Mouse (Mus musculus) hindbrain, embryonic 14.5 days (tissue): ENCODE results near the gene Gpr39. TPM values are rescaled to one million over a fixed set of nuclear protein-coding genes. Genes with fewer than 3 reads are reported as not detected.
A peak's percentile ranks its signal among the peaks of the same experiment; 100 is the strongest.

Experiments
- ATAC-seq: fragments of 200-750 bp; cut with Nextera tagmentation; 2 replicates; pipeline ENCODE4 v1.8.0; 2017; ENCODE audit warnings: moderate number of reproducible peaks, mild to moderate bottlenecking, moderate TSS enrichment, moderate library complexity; ENCODE audit not compliant: low FRiP score
- DNase-seq: peaks from one replicate; pipeline ENCODE4 v3.0.0-alpha.2; 2015; ENCODE audit warnings: low spot score
- H3K27ac ChIP-seq: fragments of 300-500 bp; sonication (generic); 2 replicates; pipeline ENCODE4 v1.5.1; 2014; ENCODE audit warnings: mild to moderate bottlenecking, moderate library complexity
- H3K27me3 ChIP-seq: fragments of 300-500 bp; sonication (generic); 2 replicates; pipeline ENCODE4 v1.6.1; 2014; ENCODE audit warnings: mild to moderate bottlenecking, low read length, mixed read lengths; ENCODE audit not compliant: control insufficient read depth, insufficient read depth
- H3K36me3 ChIP-seq: fragments of 300-500 bp; sonication (generic); replicated peaks from 2 replicates; pipeline ENCODE4 v1.6.1; 2014; ENCODE audit not compliant: control insufficient read depth, insufficient read depth
- H3K4me1 ChIP-seq: fragments of 300-500 bp; sonication (generic); replicated peaks from 2 replicates; pipeline ENCODE4 v1.6.1; 2014; ENCODE audit warnings: antibody characterized with exemption, low read length, mixed read lengths; ENCODE audit not compliant: control insufficient read depth, insufficient read depth
- H3K4me2 ChIP-seq: fragments of 300-500 bp; sonication (generic); replicated peaks from 2 replicates; pipeline ENCODE4 v1.6.1; 2014; ENCODE audit warnings: mild to moderate bottlenecking, moderate library complexity
- H3K4me3 ChIP-seq: fragments of 300-500 bp; sonication (generic); replicated peaks from 2 replicates; pipeline ENCODE4 v1.5.1; 2014; ENCODE audit warnings: mild to moderate bottlenecking, low read length
- H3K9ac ChIP-seq: fragments of 300-500 bp; sonication (generic); 2 replicates; pipeline ENCODE4 v1.6.1; 2014
- H3K9me3 ChIP-seq: fragments of 300-500 bp; sonication (generic); 2 replicates; pipeline ENCODE4 v1.6.1; 2016; ENCODE audit warnings: low read length; ENCODE audit not compliant: control insufficient read depth
- WGBS: fragments of 180-500 bp; shearing (Covaris S2); extraction: QIAGEN DNeasy Blood & Tissue Kit; methylation state at CpG from one replicate; pipeline ENCODE4 v1.1.7; 2014; 5-methylcytosine and 5-hydroxymethylcytosine counted together
- polyA plus RNA-seq: library from polyadenylated mRNA; unstranded; fragments of >200 nt; fragmentation: Nextera tagmentation; extraction: Ambion mirVana; gene quantifications from 2 replicates; pipeline ENCODE4 v1.2.1, GENCODE M21; 2014

Gpr39 gene
- polyA plus RNA-seq, 1 experiment from 2014 or later, result not detected

DNA sequence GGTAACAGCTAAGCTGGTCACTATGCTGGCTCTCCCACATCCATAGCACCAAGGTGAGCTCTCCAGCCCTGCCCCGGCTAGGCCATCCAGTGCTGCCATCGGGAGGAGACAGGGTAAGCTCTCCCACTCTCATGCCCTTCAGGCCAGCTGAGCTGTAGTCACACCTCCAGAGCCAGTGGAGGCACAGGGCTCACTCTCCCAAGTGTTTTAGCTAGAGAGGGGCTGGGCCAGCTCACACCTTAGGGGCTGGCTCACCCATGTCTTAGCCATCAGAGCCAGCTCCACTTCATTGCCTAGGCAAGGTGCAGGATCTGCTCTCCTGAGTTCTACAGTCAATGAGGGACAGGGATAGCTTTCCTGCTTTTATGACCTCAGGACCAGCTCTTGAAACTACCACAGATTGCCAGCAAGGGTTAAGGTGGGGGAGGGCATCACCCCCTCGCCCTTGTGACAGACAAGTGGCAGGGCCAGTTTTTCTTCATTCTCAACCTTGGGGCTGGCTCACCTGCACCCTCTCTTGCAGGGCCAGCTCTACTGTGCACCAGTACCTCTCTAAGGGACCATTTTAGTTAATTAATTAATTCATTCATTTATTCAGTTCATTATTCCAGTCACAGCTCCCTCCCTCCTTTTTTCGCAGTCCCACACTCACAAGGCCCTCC lies 78.7 kb downstream of the Gpr39 start:
- no peak for ATAC-seq
- 84% methylated on average over 4 of the region's 4 CpGs for WGBS
- no peaks in the 10 kb centered on the region for H3K9me3 ChIP-seq

DNA sequence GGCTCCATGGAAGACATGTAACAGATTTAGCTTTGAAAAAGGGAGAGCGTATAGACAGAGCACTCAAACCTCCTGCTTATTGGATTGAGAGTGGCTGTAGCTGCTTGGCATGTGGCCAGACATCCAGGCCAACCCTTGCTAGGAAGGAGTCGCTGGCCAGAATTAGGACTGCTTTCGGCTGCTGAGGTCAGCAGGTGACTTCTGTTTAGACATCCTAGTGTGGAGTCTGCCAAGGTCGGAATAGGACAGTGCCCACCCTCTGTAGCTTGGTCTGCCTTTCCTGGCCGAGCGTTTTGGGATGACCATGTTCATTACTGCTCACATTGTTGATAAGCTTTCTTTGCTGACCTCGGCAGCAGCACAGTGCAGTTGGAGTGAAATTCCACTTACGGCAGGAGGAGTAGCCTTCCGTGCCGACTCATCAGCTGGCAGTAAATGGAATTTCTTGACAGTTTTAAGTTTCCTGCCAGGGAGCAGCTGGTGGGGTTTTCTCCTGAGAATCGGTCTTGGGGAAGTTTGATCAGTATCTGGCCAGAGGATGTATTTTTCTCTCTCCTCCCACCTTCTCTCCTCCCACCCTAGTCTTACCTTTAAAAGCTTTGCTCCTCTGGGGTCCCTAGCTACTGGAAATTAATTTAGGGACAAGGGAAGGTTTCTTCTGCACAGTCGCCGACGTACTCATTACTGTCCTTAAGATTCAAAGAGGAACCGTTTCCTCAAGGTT lies 83.3 kb downstream of the Gpr39 start:
- WGBS, result 59% methylated on average over 15 of the region's 15 CpGs
- Histone ChIP-seq H3K4me2 (no peak overlapping the region), H3K27ac (no peak overlapping the region), H3K27me3 (no peaks in the 10 kb centered on the region), H3K9ac (no peak overlapping the region), H3K36me3 (no peaks in the 10 kb centered on the region), H3K9me3 (peaks cover 6% of the 10 kb centered on the region), H3K4me3 (no peak overlapping the region), H3K4me1 (peaks cover 6% of the 10 kb centered on the region; the same call in 1 of the 2 replicates)
- peak; percentile 37; the same call in 1 of the 2 replicates for ATAC-seq
- peak; percentile 42 for DNase-seq

More for the DNA sequence above, 78.7 kb downstream of the Gpr39 start:
- H3K27me3 ChIP-seq, result no peaks in the 10 kb centered on the region
- peaks cover 6% of the 10 kb centered on the region; the same call in 1 of the 2 replicates for H3K4me1 ChIP-seq
- no peaks in the 10 kb centered on the region for H3K36me3 ChIP-seq
- H3K4me2 ChIP-seq, result no peak overlapping the region
- no peak overlapping the region for H3K4me3 ChIP-seq
- no peak overlapping the region for H3K27ac ChIP-seq
- no peak for DNase-seq
- no peak overlapping the region for H3K9ac ChIP-seq

DNA sequence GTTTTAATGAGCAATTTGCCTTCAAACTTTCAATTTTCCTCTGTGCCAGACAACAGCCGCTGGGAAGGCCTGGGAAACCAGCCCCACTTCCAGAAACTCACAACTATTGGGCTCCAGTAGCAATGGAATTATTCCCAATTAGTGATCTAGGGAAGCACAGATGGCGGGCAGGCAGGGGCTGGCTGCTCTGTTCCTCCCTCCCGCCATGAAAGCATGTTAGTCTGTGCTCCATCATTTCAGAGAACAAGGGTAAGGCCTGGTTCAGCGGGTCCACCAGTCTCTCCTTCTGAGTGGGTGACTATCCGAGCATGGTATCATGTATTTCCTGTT lies 83.9 kb downstream of the Gpr39 start:
- H3K9ac ChIP-seq, result no peak overlapping the region
- H3K4me1 ChIP-seq, result peaks cover 6% of the 10 kb centered on the region; the same call in 1 of the 2 replicates
- H3K4me2 ChIP-seq, result no peak overlapping the region
- 72% methylated on average over 5 of the region's 5 CpGs for WGBS
- peaks cover 6% of the 10 kb centered on the region for H3K9me3 ChIP-seq
- no peaks in the 10 kb centered on the region for H3K36me3 ChIP-seq
- ATAC-seq (peak; percentile 51; the same call in 1 of the 2 replicates), DNase-seq (no peak)
- no peak overlapping the region for H3K27ac ChIP-seq
- no peak overlapping the region for H3K4me3 ChIP-seq
- no peaks in the 10 kb centered on the region for H3K27me3 ChIP-seq

DNA sequence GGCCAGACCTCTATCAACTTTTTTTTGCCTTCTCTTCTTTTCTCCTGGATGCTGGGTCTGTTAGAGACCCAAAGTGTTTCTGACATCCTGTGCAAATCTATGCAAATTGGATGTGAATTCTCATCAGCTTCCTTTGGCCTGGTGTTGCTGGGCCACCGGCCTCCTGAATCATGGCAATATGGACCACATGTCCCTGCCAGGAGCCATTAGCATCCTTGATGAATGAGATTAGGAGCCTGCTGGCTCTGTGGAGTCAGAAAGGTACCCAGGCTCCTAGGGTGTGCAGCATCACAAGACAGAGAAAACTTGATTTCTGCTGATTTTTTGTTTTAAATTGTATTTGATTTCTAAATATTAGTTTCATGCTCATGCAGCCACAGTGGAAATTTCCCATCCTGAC lies 85.3 kb downstream of the Gpr39 start:
- no peak overlapping the region for H3K4me2 ChIP-seq
- no peak overlapping the region for H3K27ac ChIP-seq
- no peak overlapping the region for H3K4me3 ChIP-seq
- ATAC-seq (no peak), DNase-seq (no peak)
- peaks cover 6% of the 10 kb centered on the region for H3K9me3 ChIP-seq
- H3K9ac ChIP-seq, result no peak overlapping the region
- no peaks in the 10 kb centered on the region for H3K27me3 ChIP-seq
- peaks cover 6% of the 10 kb centered on the region; the same call in 1 of the 2 replicates for H3K4me1 ChIP-seq
- WGBS, result 45% methylated on average over 1 of the region's 1 CpGs
- H3K36me3 ChIP-seq, result no peaks in the 10 kb centered on the region

DNA sequence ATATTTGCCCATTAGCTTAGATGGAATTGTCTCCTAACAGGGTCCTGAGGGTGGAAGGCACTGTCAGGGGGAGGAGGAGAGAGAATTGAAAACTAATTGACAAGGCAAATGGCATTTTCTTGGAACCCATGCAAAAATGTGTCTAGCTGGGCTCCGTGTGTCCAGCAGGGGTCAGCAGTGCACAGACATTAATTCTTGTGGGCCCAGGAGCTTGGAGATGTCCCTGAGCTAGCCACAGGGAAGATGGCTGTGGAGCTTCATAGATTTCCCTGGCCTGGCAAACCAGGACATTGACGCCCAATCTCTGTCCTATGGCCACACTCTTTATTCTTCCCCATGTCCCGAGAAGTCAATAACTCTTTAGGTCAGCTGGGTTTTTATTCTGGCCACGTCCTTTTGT lies 113.0 kb downstream of the Gpr39 start:
- H3K4me3 ChIP-seq, result no peak overlapping the region
- no peak overlapping the region for H3K9ac ChIP-seq
- H3K9me3 ChIP-seq, result no peaks in the 10 kb centered on the region

DNA sequence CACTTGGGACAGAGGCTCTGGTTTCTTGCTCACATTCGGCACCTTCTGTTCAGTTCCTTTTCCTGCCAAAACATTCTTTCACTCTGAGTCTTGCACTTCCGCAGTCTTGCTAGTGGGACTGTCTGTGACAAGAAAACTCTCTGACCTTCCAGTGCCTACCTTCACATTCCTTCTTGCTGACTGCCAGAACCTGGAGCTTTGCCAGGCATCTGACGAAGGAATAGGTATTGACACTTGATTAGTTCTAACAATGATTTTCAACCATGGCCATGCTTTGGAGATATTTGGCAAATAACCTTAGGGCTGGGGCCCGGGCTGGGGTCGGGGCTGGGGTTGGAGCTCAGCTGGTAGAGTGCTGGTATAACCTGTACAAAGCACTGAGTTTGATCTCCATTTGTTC lies 123.7 kb downstream of the Gpr39 start:
- no peaks in the 10 kb centered on the region for H3K27me3 ChIP-seq
- no peaks in the 10 kb centered on the region for H3K36me3 ChIP-seq
- ATAC-seq (no peak), DNase-seq (no peak)
- H3K4me1 ChIP-seq, result no peaks in the 10 kb centered on the region
- H3K27ac ChIP-seq, result no peak overlapping the region
- no peak overlapping the region for H3K4me3 ChIP-seq
- peaks cover 19% of the 10 kb centered on the region for H3K9me3 ChIP-seq
- 93% methylated on average over 5 of the region's 5 CpGs for WGBS
- no peak overlapping the region for H3K9ac ChIP-seq
- no peak overlapping the region for H3K4me2 ChIP-seq

More for the DNA sequence above, 113.0 kb downstream of the Gpr39 start:
- Histone ChIP-seq H3K27ac (no peak overlapping the region), H3K4me2 (no peak overlapping the region), H3K36me3 (no peaks in the 10 kb centered on the region), H3K4me1 (no peaks in the 10 kb centered on the region), H3K27me3 (no peaks in the 10 kb centered on the region)
- DNase-seq (peak; percentile 85), ATAC-seq (no peak; the same call in 1 of the 2 replicates)
- 29% methylated on average over 4 of the region's 4 CpGs for WGBS

DNA sequence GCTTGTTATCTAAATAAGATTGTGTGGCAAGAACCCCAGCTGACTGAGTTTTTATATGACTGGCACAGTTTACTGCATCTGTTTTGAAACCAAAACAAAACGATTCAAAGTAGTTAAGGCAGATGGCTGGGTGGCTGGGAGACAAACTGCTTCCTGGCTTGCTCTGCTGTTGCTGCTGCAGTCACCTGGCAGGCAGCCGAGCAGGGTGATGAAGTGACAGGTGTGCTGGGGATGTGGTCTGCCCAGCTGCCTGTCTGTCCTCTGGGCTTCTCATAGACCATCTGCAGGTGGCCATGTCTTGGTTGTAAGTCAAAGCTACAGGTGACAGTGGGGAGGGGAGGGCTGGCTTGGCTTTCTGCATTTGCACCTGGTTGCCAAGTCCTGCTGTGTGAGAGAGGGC lies 131.6 kb downstream of the Gpr39 start:
- 53% methylated on average over 2 of the region's 2 CpGs for WGBS
- no peak for ATAC-seq
- DNase-seq, result peak; percentile 57

DNA sequence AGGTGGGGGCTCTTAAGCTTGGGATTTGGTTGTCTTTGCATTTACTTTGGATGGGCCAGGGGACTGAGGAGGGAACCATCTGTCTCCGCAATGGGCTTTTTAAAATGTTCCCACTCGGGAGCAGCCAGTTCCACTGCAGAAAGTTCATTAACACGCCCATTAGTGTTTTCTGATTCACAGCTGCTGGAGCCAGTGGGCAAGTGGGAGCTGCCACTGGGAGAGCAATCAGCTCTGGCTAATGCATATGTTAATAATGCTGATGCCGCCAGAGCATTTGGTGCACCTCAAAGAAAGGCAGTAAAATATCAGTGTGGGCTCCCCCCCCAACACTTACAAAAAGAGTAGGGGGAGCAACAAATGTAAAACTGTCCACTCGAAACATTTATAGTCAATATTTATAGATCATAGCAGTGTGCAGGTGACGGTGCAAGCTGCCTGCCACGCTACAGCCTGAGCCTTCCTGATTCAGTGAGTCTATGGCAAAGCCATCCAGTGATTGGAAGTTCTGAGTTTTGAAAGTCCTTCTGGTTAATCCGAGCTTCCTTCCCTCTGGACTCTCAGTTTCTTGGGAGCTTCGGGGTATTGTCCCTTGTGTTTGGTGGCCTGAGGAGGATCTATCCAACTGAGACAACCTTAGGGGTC lies 136.5 kb downstream of the Gpr39 start:
- H3K4me2 ChIP-seq, result no peak overlapping the region
- no peak overlapping the region for H3K9ac ChIP-seq
- H3K4me3 ChIP-seq, result no peak overlapping the region
- no peaks in the 10 kb centered on the region for H3K27me3 ChIP-seq
- no peaks in the 10 kb centered on the region for H3K9me3 ChIP-seq
- WGBS, result 63% methylated on average over 9 of the region's 9 CpGs
- DNase-seq (no peak), ATAC-seq (no peak)
- H3K27ac ChIP-seq, result no peak overlapping the region
- H3K36me3 ChIP-seq, result no peaks in the 10 kb centered on the region
- 0 out of 2 replicates have a peak, but pooled peaks cover 4% of the 10 kb centered on the region for H3K4me1 ChIP-seq

More for the DNA sequence above, 131.6 kb downstream of the Gpr39 start:
- H3K9me3 ChIP-seq, result no peaks in the 10 kb centered on the region
- H3K4me2 ChIP-seq, result no peak overlapping the region
- 0 out of 2 replicates have a peak, but pooled peaks cover 4% of the 10 kb centered on the region for H3K4me1 ChIP-seq
- no peaks in the 10 kb centered on the region for H3K36me3 ChIP-seq
- H3K4me3 ChIP-seq, result no peak overlapping the region
- no peak overlapping the region for H3K9ac ChIP-seq
- no peaks in the 10 kb centered on the region for H3K27me3 ChIP-seq
- H3K27ac ChIP-seq, result no peak overlapping the region

DNA sequence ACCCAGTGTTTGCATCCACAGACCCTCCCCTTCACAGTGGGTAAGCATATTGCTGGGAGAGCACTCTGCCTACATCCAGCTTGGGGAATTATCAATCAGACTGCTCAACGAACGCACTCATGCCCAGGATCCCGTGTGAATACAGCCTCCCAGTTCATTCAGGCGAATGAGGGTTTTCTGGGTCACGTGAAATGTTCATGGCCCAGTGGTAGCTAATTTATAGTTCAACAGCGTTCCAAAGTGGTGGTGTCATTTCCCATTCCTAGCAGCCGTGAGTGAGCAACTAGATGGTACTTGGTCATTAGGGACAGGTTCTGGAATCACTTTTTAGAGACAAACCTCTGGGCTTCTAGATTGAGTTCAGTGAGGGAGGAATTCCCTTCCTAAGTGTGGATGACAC lies 144.3 kb downstream of the Gpr39 start:
- Histone ChIP-seq H3K27me3 (no peaks in the 10 kb centered on the region), H3K4me3 (no peak overlapping the region), H3K9ac (no peak overlapping the region), H3K36me3 (no peaks in the 10 kb centered on the region), H3K27ac (no peak overlapping the region), H3K4me2 (no peak overlapping the region), H3K4me1 (no peaks in the 10 kb centered on the region), H3K9me3 (no peaks in the 10 kb centered on the region)
- DNase-seq, result no peak
- WGBS, result 59% methylated on average over 7 of the region's 7 CpGs
- ATAC-seq, result no peak
